Mouse (Mus musculus) spleen, adult 2 months (tissue): Measurements from ENCODE around the gene Adamts16. TPM values are rescaled to one million over a fixed set of nuclear protein-coding genes. Genes with fewer than 3 reads are reported as not detected.

Experiments
- DNase-seq, 2 experiments: peaks; one replicate each; pipeline versions ENCODE4 v3.0.0 to v3.0.0-alpha.2; 2012 to 2021; ENCODE audit warnings: low spot score in 2 of 2, low read depth in 1 of 2
- H3K27ac ChIP-seq: fragments of 200-500 bp; 2 replicates; pipeline ENCODE4 v1.5.1; 2012; ENCODE audit warnings: low read length, inconsistent platforms; ENCODE audit not compliant: insufficient read depth
- H3K27me3 ChIP-seq: fragments of 200-500 bp; 2 replicates; pipeline ENCODE4 v1.6.1; 2012; ENCODE audit warnings: mild to moderate bottlenecking, moderate library complexity, low read length, inconsistent platforms; ENCODE audit not compliant: control insufficient read depth, insufficient read depth
- H3K36me3 ChIP-seq: fragments of 200-500 bp; 2 replicates; pipeline ENCODE4 v1.6.1; 2012; ENCODE audit warnings: mild to moderate bottlenecking, low read length, inconsistent platforms; ENCODE audit not compliant: control insufficient read depth, insufficient read depth
- H3K4me1 ChIP-seq: fragments of 200-500 bp; 2 replicates; pipeline ENCODE4 v1.6.1; 2011; ENCODE audit warnings: inconsistent platforms; ENCODE audit not compliant: control insufficient read depth, insufficient read depth, insufficient read length
- H3K4me3 ChIP-seq: fragments of 200-500 bp; 2 replicates; pipeline ENCODE4 v1.5.1; 2011; ENCODE audit warnings: mild to moderate bottlenecking, inconsistent platforms; ENCODE audit not compliant: insufficient read depth, insufficient read length; ENCODE audit errors: extremely low read depth
- CTCF ChIP-seq: fragments of 200-500 bp; IDR thresholded peaks from 2 replicates; pipeline ENCODE4 v1.5.1; 2011; ENCODE audit warnings: mild to moderate bottlenecking, inconsistent platforms; ENCODE audit not compliant: insufficient read depth, insufficient read length, insufficient replicate concordance; ENCODE audit errors: extremely low read depth
- POLR2A ChIP-seq: fragments of 200-500 bp; IDR thresholded peaks from 2 replicates; pipeline ENCODE4 v1.6.1; 2011; ENCODE audit warnings: low read depth, low read length, inconsistent platforms
- WGBS: fragments of 180-500 bp; shearing (Covaris S2); methylation state at CpG from one replicate; pipeline ENCODE4 v1.1.7; 2018; 5-methylcytosine and 5-hydroxymethylcytosine counted together
- polyA plus RNA-seq: library from polyadenylated mRNA; depleted of rRNA; stranded (reverse); fragments of >200 nt; gene quantifications from 2 replicates; pipeline ENCODE4 v1.2.3, GENCODE M21; 2012

Gene Adamts16
- polyA plus RNA-seq, 1 experiment, result 0.13 TPM

DNA sequence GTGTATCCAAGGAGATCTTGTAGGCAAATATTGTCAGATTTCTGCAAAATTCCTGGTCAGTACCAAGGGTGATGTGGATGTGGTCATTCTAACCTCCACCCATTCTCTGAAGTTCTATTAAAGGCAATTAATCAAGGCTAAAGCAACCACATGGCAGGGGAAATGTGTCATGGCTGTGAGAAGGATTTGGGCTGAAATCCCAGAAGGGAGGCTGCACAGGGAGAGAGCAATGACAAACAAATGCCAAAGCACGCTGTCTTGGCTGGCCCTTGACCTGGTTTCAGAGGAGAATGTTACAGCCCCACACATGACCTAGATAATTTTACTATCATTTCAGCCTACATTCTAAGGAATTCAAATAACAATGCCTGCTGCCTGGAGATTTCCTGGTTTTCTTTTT, 52.6 kb downstream of the Adamts16 start:
- Histone ChIP-seq H3K27me3 (no peaks in the 10 kb centered on the region), H3K27ac (no peak overlapping the region), H3K4me3 (no peak overlapping the region), H3K36me3 (no peaks in the 10 kb centered on the region), H3K4me1 (no peaks in the 10 kb centered on the region)
- no peak for DNase-seq
- no peak for TF ChIP-seq POLR2A
- no peak for TF ChIP-seq CTCF
- 67% methylated on average over 1 of the region's 1 CpGs for WGBS

DNA sequence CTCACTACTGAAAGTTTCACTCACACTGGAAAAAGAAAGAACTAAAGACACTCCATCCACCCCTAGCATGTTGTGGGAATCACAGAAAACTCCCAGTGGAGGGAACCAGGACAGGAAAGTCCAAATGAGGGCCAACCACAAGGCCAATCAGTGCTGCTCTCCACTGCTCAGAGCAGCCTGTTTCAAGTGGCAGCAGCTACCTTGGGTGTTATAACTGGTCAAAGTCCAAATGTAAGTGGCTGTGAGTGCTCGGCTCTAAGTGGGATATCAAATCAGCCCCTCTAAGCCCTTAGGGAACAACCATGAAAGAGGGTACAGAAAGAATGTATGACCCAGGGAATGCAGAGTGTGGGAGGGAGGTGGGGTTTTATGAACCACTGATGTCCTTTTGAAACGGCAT, 56.5 kb downstream of the Adamts16 start:
- WGBS, result 92% methylated on average over 2 of the region's 2 CpGs
- no peak for DNase-seq
- TF ChIP-seq CTCF (no peak), POLR2A (no peak)
- Histone ChIP-seq H3K27ac (no peak overlapping the region), H3K4me1 (no peaks in the 10 kb centered on the region), H3K4me3 (no peak overlapping the region), H3K36me3 (no peaks in the 10 kb centered on the region), H3K27me3 (no peaks in the 10 kb centered on the region)

DNA sequence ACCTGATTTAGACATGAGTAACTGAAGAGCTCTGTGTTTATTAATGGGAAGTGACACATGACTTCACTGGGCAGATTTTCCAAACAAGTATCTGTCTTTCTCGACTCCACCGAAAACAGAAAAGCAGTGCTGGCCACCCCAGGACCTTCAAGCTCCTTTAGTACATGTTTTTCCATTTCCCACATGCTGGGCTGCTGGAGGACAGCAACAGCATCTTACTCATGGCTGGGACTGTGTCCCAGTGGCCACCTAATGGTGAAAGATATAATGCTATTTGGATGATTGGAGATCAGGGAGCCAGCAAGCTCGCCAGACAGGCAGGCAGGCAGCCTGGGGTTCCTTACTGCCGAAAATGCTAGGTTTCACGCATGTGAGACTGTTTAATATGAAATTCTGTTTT, 57.5 kb downstream of the Adamts16 start:
- no peaks in the 10 kb centered on the region for H3K4me1 ChIP-seq
- no peak overlapping the region for H3K4me3 ChIP-seq
- H3K36me3 ChIP-seq, result no peaks in the 10 kb centered on the region
- no peaks in the 10 kb centered on the region for H3K27me3 ChIP-seq
- TF ChIP-seq POLR2A (no peak), CTCF (no peak)
- H3K27ac ChIP-seq, result no peak overlapping the region
- WGBS, result 81% methylated on average over 5 of the region's 5 CpGs
- DNase-seq, result no peak

DNA sequence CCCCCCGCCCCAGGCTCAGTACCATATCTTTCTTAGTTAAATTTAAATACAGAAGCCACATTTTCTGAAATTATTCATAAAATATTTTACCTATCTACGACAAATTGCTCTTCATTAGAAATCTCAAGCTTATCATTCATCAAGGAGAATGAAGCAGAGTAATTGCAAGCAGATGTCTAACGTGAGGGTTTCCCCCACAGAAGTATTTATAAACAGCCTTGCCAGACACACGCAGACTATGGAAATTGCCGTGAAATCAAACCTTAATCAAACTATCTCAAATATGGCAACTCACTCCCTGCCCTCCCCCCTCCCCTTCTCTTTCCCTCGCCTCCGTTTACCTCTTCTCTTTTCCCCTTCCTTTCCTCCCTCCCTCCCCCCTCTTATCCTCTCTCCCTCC, 61.8 kb downstream of the Adamts16 start:
- H3K36me3 ChIP-seq, result no peaks in the 10 kb centered on the region
- TF ChIP-seq POLR2A (no peak), CTCF (no peak)
- DNase-seq, result no peak
- no peak overlapping the region for H3K27ac ChIP-seq
- no peaks in the 10 kb centered on the region for H3K4me1 ChIP-seq
- H3K4me3 ChIP-seq, result no peak overlapping the region
- WGBS, result 84% methylated on average over 7 of the region's 7 CpGs
- H3K27me3 ChIP-seq, result no peaks in the 10 kb centered on the region

DNA sequence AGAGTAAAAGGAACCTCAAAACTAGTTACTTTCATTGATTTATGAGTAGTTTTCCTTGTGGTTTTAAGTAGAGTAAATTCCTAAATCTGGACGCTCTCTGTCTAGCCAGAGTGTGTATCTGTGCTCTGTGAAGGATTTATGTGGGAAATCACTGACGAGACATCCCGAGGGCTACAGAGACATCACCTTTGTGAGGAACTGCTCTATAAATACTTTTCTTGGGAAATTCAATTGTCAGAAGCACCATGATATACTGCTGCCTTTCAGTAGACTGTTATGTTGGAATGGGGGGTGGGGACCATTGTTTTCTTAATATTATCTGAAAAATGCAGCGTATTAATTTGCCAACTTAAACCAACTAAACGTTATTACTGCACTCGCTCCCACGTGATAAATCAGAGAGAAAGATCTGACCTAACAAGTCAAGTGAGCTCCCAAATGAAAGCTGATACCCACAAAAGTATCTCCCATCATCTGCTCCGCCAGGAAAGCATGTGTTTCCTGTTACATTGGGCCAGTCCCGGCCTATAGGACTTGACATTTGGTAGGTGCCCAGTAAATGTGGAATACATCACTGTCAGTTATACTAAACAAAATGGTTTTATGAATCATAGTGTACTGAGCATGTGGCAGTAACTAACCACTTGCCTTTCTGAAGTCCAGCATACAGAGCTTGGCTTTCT, 62.6 kb downstream of the Adamts16 start:
- Histone ChIP-seq H3K27ac (no peak overlapping the region), H3K36me3 (no peaks in the 10 kb centered on the region), H3K4me3 (no peak overlapping the region), H3K4me1 (no peaks in the 10 kb centered on the region), H3K27me3 (no peaks in the 10 kb centered on the region)
- 30% methylated on average over 9 of the region's 9 CpGs for WGBS
- TF ChIP-seq POLR2A (no peak), CTCF (no peak)
- DNase-seq, result no peak

DNA sequence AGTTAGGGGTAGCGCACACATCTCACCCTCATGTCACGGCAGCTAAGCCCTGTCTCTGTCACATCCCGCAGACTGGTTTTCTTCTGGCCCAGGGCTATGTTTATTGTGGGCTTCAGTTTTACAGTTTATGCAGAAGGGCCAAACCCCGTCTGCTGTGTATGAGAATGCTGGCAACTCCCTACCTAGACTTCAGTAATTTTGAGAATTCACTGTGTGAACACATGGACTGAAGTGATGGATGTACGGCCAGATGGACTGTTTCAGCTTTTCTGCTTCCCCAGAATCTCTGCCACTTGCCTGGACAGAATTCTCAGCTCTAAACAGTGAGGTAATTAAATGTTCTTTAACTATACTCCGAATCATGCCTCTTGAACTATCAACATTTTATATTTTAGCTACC, 70.5 kb downstream of the Adamts16 start:
- H3K36me3 ChIP-seq, result no peaks in the 10 kb centered on the region
- no peak overlapping the region for H3K27ac ChIP-seq
- WGBS, result 90% methylated on average over 6 of the region's 6 CpGs
- H3K27me3 ChIP-seq, result no peaks in the 10 kb centered on the region
- no peaks in the 10 kb centered on the region for H3K4me1 ChIP-seq
- TF ChIP-seq CTCF (no peak), POLR2A (no peak)
- H3K4me3 ChIP-seq, result no peak overlapping the region
- no peak for DNase-seq

DNA sequence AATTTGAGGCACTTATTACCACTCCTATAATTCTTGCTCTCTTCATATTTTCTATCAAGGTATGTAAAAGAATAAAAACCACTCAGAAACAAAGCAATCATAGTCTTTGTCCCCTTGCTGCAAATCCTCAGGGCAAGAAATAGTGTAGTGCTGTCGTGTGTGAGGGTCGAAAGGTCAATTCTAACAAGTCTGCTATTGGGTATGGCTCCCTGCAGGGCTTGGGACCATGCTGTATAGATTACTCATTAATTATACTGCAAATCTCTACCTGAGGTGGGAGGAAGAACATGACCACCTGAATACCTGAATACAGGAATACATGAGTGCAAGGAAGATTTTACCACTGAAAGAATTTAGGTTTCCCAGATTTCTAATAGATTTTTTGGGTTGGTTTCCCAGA, 72.5 kb downstream of the Adamts16 start:
- no peak overlapping the region for H3K4me3 ChIP-seq
- H3K27me3 ChIP-seq, result no peaks in the 10 kb centered on the region
- WGBS, result 82% methylated on average over 2 of the region's 2 CpGs
- TF ChIP-seq POLR2A, result no peak
- no peak for TF ChIP-seq CTCF
- no peaks in the 10 kb centered on the region for H3K4me1 ChIP-seq
- no peak overlapping the region for H3K27ac ChIP-seq
- H3K36me3 ChIP-seq, result no peaks in the 10 kb centered on the region
- DNase-seq, result no peak
